Mouse (Mus musculus) embryonic fibroblast, embryonic 13.5 days (primary cell): Measurements from ENCODE around the gene Dbil5. TPM values are rescaled to one million over a fixed set of nuclear protein-coding genes. Genes with fewer than 3 reads are reported as not detected.
"Not testable (repeated sequence)": the region's sequence is repeated elsewhere in the genome, so short reads cannot be mapped to it uniquely, and the experiment has no call there.

Source experiments
- H3K27ac ChIP-seq: 2 replicates; pipeline ENCODE4 v1.5.1; 2012; ENCODE audit warnings: low read length, control low read depth, inconsistent platforms; ENCODE audit not compliant: insufficient read depth
- H3K4me1 ChIP-seq: 2 replicates; pipeline ENCODE4 v1.6.1; 2011; ENCODE audit warnings: low read length; ENCODE audit not compliant: control insufficient read depth, insufficient read depth
- H3K4me3 ChIP-seq: 2 replicates; pipeline ENCODE4 v1.5.1; 2011; ENCODE audit warnings: mild to moderate bottlenecking, control low read depth, low read length; ENCODE audit not compliant: insufficient read depth
- CTCF ChIP-seq: IDR thresholded peaks from 2 replicates; pipeline ENCODE4 v1.5.1; 2011; ENCODE audit warnings: mild to moderate bottlenecking, control low read depth, low read length, moderate library complexity, borderline replicate concordance; ENCODE audit not compliant: insufficient read depth
- POLR2A ChIP-seq: IDR thresholded peaks from 2 replicates; pipeline ENCODE4 v1.6.1; 2011; ENCODE audit warnings: low read depth, mild to moderate bottlenecking, control low read depth, low read length, moderate library complexity
- polyA plus RNA-seq: library from polyadenylated mRNA; stranded (reverse); fragments of >200 nt; gene quantifications from 2 replicates; pipeline ENCODE4 v1.2.4, GENCODE M21; 2011; ENCODE audit warnings: low read depth; ENCODE audit not compliant: missing spikeins, insufficient read length

Gene Dbil5
- polyA plus RNA-seq, 1 experiment, result not detected

GRCm38 (mm10) chr11:76201761-76202674 lies 15.4 kb upstream of the Dbil5 start:
- TF ChIP-seq POLR2A, result peak; percentile 97
- TF ChIP-seq CTCF, result no peak

GRCm38 (mm10) chr11:76206793-76207192 lies 10.6 kb upstream of the Dbil5 start:
- TF ChIP-seq POLR2A, result no peak
- TF ChIP-seq CTCF, result no peak
- H3K27ac ChIP-seq, result no peak overlapping the region
- no peak overlapping the region for H3K4me3 ChIP-seq
- no peaks in the 10 kb centered on the region for H3K4me1 ChIP-seq

More at GRCm38 (mm10) chr11:76201761-76202674, 15.4 kb upstream of the Dbil5 start:
- Histone ChIP-seq H3K4me1 (no peaks in the 10 kb centered on the region), H3K27ac (no peak overlapping the region), H3K4me3 (peak overlapping the region; percentile 68)

GRCm38 (mm10) chr11:76210228-76210985 lies 7.0 kb upstream of the Dbil5 start:
- Histone ChIP-seq H3K4me1 (no peaks in the 10 kb centered on the region), H3K27ac (no peak overlapping the region), H3K4me3 (no peak overlapping the region)
- TF ChIP-seq CTCF (no peak), POLR2A (no peak)

- not testable (repeated sequence) for H3K4me3 ChIP-seq, H3K27ac ChIP-seq, H3K4me1 ChIP-seq
Observed at GRCm38 (mm10) chr11:76211595-76211994, 5.8 kb upstream of the Dbil5 start.

GRCm38 (mm10) chr11:76213841-76214240 lies 3.6 kb upstream of the Dbil5 start:
- TF ChIP-seq CTCF, result no peak
- no peak for TF ChIP-seq POLR2A

GRCm38 (mm10) chr11:76215011-76215410 lies 2.4 kb upstream of the Dbil5 start:
- no peaks in the 10 kb centered on the region for H3K4me1 ChIP-seq
- no peak overlapping the region for H3K27ac ChIP-seq
- no peak overlapping the region for H3K4me3 ChIP-seq
- no peak for TF ChIP-seq CTCF
- no peak for TF ChIP-seq POLR2A

More at GRCm38 (mm10) chr11:76213841-76214240, 3.6 kb upstream of the Dbil5 start:
- Histone ChIP-seq H3K4me1 (no peaks in the 10 kb centered on the region), H3K4me3 (no peak overlapping the region), H3K27ac (no peak overlapping the region)

GRCm38 (mm10) chr11:76216049-76216540 lies 1.3 kb upstream of the Dbil5 start:
- peak overlapping the region; percentile 81 for H3K4me3 ChIP-seq
- no peaks in the 10 kb centered on the region for H3K4me1 ChIP-seq
- no peak overlapping the region for H3K27ac ChIP-seq
- TF ChIP-seq POLR2A (no peak), CTCF (no peak)

GRCm38 (mm10) chr11:76216681-76217389 lies 573 bp upstream of the Dbil5 start:
- Histone ChIP-seq H3K4me1 (no peaks in the 10 kb centered on the region), H3K27ac (peak overlapping the region; percentile 48), H3K4me3 (peak overlapping the region; percentile 81)
- TF ChIP-seq POLR2A (no peak), CTCF (no peak)

- no peak overlapping the region for H3K27ac ChIP-seq
- H3K4me1 ChIP-seq, result no peaks in the 10 kb centered on the region
- TF ChIP-seq CTCF, result no peak
- TF ChIP-seq POLR2A, result no peak
- no peak overlapping the region for H3K4me3 ChIP-seq
Observed at GRCm38 (mm10) chr11:76224631-76225030, 7.2 kb downstream of the Dbil5 start.
